Mouse (Mus musculus): ENCODE measurements around the gene Olfr749.
"Not testable (repeated sequence)": the region's sequence is repeated elsewhere in the genome, so short reads cannot be mapped to it uniquely, and the experiment has no call there.

Gene Olfr749

DNA sequence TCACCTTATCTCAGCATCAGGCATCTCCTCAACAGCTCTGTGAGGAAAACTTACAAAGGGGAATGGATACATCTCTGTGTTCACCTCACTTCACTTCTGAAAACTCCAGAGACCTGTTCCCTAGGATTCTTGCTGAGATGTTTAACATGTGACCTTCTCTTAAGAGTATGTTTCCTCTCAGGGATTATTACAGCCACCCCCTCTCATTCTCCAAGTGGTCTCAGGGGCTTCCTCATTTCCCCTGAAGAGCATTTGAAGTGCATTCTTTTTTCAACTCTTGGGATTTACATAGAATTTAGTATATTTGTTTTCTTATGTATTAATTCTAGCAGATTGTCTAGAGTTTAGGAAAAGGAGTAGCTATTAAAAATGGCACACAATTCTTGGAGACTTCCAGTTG lies at the start of gene Olfr749:
Olfr749 (minus strand) TSS at position 101 of the 400 bp plus-strand sequence.
- DNase-seq: no peak

- DNase-seq: no peak
Measured at GRCm38 (mm10) chr14:50788157-50788556, 43.3 kb upstream of the Olfr749 start.

GRCm38 (mm10) chr14:50785251-50785637 lies 40.4 kb upstream of the Olfr749 start, which contains the start of gene Ttc5:
Gene Ttc5 (minus strand): TSS chr14:50785519.
- DNase-seq: peak; percentile 94

DNA sequence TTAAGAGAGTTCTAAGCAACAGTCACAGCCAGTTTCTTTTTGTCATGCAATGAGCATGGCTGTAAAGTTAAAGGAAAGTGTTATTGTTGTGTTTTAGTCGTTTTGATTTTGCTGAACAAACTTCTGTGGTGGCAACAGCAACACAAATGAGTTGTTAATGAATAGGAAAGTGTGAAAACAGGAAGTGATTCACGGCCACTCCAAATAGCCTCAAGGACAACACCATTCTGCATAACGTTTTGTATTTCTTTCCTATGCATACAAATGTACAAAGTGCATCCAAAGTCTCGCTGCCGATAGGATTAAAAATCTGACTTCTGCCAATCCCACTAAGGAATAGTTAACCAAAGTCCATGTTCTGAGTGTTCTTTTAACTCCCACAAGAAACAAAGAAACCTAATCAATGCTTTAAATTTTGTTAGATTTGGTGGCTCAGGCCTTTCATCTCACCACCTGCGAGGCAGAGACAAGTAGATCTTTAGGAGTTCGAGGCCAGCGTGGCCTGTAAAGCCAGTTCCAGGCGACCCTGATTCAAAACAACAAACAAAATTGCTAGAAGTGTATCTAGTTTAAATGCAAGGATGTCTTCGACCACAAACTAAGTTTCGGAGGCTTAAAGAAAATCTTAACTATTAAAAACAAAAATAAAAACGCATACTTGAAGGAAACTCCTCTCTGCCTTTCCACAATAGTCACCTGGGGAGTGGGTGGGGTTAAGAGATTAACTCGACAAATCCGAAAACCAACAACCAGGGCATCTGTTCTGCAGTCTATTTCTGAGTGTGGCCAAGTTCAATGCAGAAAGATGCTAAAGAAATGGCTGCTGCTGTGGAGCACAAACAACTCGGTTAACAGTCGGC lies 39.7 kb upstream of the Olfr749 start:
- DNase-seq: peak; percentile 15

GRCm38 (mm10) chr14:50782166-50782565 lies 37.3 kb upstream of the Olfr749 start:
- DNase-seq: no peak

DNA sequence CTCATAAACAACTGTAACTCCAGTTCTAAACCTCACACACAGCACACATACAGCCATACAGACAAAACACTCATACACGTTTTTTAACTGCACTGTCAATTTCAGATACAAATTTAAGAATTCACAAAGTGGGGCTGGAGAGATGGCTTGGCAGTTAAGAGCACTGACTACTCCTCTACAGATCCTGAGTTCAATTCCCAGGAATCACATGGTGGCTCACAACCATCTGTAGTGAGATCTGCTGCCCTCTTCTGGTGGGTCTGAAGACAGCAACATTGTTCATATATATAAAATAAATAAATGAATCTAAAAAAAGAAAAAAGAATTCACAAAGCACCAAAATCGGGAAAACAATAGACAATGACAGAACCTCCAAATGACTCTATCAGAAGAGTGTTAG lies 26.4 kb upstream of the Olfr749 start:
- peak; percentile 7 for DNase-seq

- no peak for DNase-seq
Measured at GRCm38 (mm10) chr14:50765736-50766135, 20.8 kb upstream of the Olfr749 start.

- no peak for DNase-seq
Measured at GRCm38 (mm10) chr14:50758416-50759085, 13.7 kb upstream of the Olfr749 start.

- no peak for DNase-seq
Measured at GRCm38 (mm10) chr14:50741584-50741983, 3.3 kb downstream of the Olfr749 start.

DNA sequence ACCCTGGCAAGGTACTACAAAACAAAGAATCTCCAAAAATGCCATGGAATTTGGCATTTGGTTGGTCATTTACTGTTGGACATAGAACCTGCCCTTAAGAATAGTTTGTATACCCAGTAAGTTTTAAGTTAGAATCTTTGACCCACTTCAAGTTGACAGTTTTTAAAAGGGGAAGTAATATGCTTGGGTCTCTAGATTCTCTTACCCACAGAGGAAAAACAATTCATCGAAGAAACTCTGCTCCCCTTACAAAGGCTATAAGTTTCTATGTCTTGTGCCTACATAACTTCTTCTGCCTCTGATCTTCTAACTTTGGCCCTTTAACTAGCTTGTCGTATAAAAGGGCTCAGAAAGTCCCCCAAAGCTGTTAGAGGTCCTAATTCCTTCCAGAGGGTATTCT lies 4.6 kb downstream of the Olfr749 start:
- DNase-seq: no peak

- not testable (repeated sequence) for DNase-seq
Measured at GRCm38 (mm10) chr14:50722371-50722770, 22.5 kb downstream of the Olfr749 start.

GRCm38 (mm10) chr14:50719875-50720274 lies 25.0 kb downstream of the Olfr749 start:
- DNase-seq: not testable (repeated sequence)

- DNase-seq: no peak
Measured at GRCm38 (mm10) chr14:50707073-50707472, 37.8 kb downstream of the Olfr749 start, which contains the start of gene Olfr748. Gene Olfr748 (plus strand): TSS chr14:50707373.

DNA sequence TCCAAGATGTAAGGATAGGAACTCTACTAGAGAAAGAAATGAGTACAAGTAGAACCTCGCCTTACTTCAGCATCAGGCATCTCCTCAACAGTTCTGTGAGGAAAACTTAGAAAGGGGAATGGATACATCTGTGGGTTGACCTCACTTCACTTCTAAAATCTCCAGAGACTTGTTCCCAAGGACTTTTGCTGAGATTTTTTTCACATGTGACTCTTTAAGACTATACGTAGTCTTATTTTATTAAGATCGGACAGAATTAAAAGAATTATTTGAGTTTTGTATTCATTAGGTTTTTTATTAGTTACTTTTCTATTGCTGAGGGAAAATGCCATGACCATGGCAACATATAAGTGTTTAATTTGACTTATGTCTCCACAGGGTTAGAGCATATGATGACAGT lies 51.8 kb downstream of the Olfr749 start, which contains the start of gene Olfr747:
Olfr747 (minus strand) TSS at position 101 of the 400 bp plus-strand sequence.
- DNase-seq: no peak
